Mouse (Mus musculus) spleen, adult 2 months (tissue): Measurements from ENCODE around the gene Agbl1.

Experiments used
- CTCF ChIP-seq: fragments of 200-500 bp; IDR thresholded peaks from 2 replicates; pipeline ENCODE4 v1.5.1; 2011; ENCODE audit warnings: mild to moderate bottlenecking, inconsistent platforms; ENCODE audit not compliant: insufficient read depth, insufficient read length, insufficient replicate concordance; ENCODE audit errors: extremely low read depth
- POLR2A ChIP-seq: fragments of 200-500 bp; IDR thresholded peaks from 2 replicates; pipeline ENCODE4 v1.6.1; 2011; ENCODE audit warnings: low read depth, low read length, inconsistent platforms

- no peak for TF ChIP-seq CTCF
- TF ChIP-seq POLR2A: no peak
These were observed 370.5 kb downstream of the Agbl1 start for GRCm38 (mm10) chr7:76600050-76600690.
